Mouse (Mus musculus): Measurements from ENCODE around the gene Ssr1. TPM values are rescaled to one million over a fixed set of nuclear protein-coding genes. Genes with fewer than 3 reads are reported as not detected.
A peak's percentile ranks its signal among the peaks of the same experiment; 100 is the strongest.

Gene Ssr1
- polyA plus RNA-seq, 1 experiment from 2014 or later, result 66.5 TPM

- Histone ChIP-seq H3K27me3 (replicated peaks; ENCODE audit: control insufficient read depth, insufficient read depth, low read length) (no peaks in the 10 kb centered on the region), H3K27ac (ENCODE audit: low read depth, low read length) (no peak overlapping the region), H3K4me2 (ENCODE audit: low read length) (no peak overlapping the region), H3K9me3 (ENCODE audit: control insufficient read depth, low read length) (no peaks in the 10 kb centered on the region), H3K36me3 (ENCODE audit: control insufficient read depth, insufficient read depth, low read length) (no peaks in the 10 kb centered on the region), H3K9ac (ENCODE audit: low read depth, low read length) (no peak overlapping the region), H3K4me1 (ENCODE audit: control insufficient read depth, insufficient read depth, low read depth, low read length) (peaks cover 5% of the 10 kb centered on the region), H3K4me3 (ENCODE audit: low read length) (no peak overlapping the region)
- 49% methylated on average over 8 of the region's 8 CpGs for WGBS
- ATAC-seq, result no peak
Measured at GRCm38 (mm10) chr13:37969988-37970387, 24.0 kb downstream of the Ssr1 start.

GRCm38 (mm10) chr13:37969337-37969736, 24.7 kb downstream of the Ssr1 start:
- ATAC-seq, result peak; percentile 55; the same call in 1 of the 2 replicates
- H3K36me3 ChIP-seq (ENCODE audit: control insufficient read depth, insufficient read depth, low read length), result no peaks in the 10 kb centered on the region
- peak overlapping the region; percentile 30 for H3K4me2 ChIP-seq (ENCODE audit: low read length)
- no peaks in the 10 kb centered on the region for H3K9me3 ChIP-seq (ENCODE audit: control insufficient read depth, low read length)
- H3K27me3 ChIP-seq (replicated peaks; ENCODE audit: control insufficient read depth, insufficient read depth, low read length), result no peaks in the 10 kb centered on the region
- H3K4me1 ChIP-seq (ENCODE audit: control insufficient read depth, insufficient read depth, low read depth, low read length), result peaks cover 9% of the 10 kb centered on the region
- no peak overlapping the region for H3K4me3 ChIP-seq (ENCODE audit: low read length)
- 8% methylated on average over 14 of the region's 14 CpGs for WGBS
- H3K9ac ChIP-seq (ENCODE audit: low read depth, low read length), result no peak overlapping the region
- no peak overlapping the region for H3K27ac ChIP-seq (ENCODE audit: low read depth, low read length)

- Histone ChIP-seq H3K4me1 (ENCODE audit: control insufficient read depth, insufficient read depth, low read depth, low read length) (peaks cover 11% of the 10 kb centered on the region), H3K27me3 (replicated peaks; ENCODE audit: control insufficient read depth, insufficient read depth, low read length) (no peaks in the 10 kb centered on the region), H3K36me3 (ENCODE audit: control insufficient read depth, insufficient read depth, low read length) (no peaks in the 10 kb centered on the region), H3K27ac (ENCODE audit: low read depth, low read length) (no peak overlapping the region), H3K9me3 (ENCODE audit: control insufficient read depth, low read length) (no peaks in the 10 kb centered on the region), H3K9ac (ENCODE audit: low read depth, low read length) (peak overlapping the region; percentile 41; the same call in 1 of the 2 replicates), H3K4me3 (ENCODE audit: low read length) (no peak overlapping the region), H3K4me2 (ENCODE audit: low read length) (peak overlapping the region; percentile 25)
- 48% methylated on average over 10 of the region's 10 CpGs for WGBS
- ATAC-seq, result no peak
Measured at GRCm38 (mm10) chr13:37967565-37967964, 26.5 kb downstream of the Ssr1 start.

- no peak overlapping the region for H3K4me3 ChIP-seq (ENCODE audit: low read length)
- no peak overlapping the region for H3K27ac ChIP-seq (ENCODE audit: low read depth, low read length)
- ATAC-seq, result no peak
- no peaks in the 10 kb centered on the region for H3K9me3 ChIP-seq (ENCODE audit: control insufficient read depth, low read length)
- H3K4me2 ChIP-seq (ENCODE audit: low read length), result peak overlapping the region; percentile 25
- H3K9ac ChIP-seq (ENCODE audit: low read depth, low read length), result peak overlapping the region; percentile 41; the same call in 1 of the 2 replicates
- 29% methylated on average over 12 of the region's 12 CpGs for WGBS
- H3K27me3 ChIP-seq (replicated peaks; ENCODE audit: control insufficient read depth, insufficient read depth, low read length), result no peaks in the 10 kb centered on the region
- no peaks in the 10 kb centered on the region for H3K36me3 ChIP-seq (ENCODE audit: control insufficient read depth, insufficient read depth, low read length)
- peaks cover 11% of the 10 kb centered on the region for H3K4me1 ChIP-seq (ENCODE audit: control insufficient read depth, insufficient read depth, low read depth, low read length)
Measured at GRCm38 (mm10) chr13:37967052-37967437, 27.0 kb downstream of the Ssr1 start.

- no peak for ATAC-seq
- no peak overlapping the region for H3K4me3 ChIP-seq (ENCODE audit: low read length)
- no peaks in the 10 kb centered on the region for H3K27me3 ChIP-seq (replicated peaks; ENCODE audit: control insufficient read depth, insufficient read depth, low read length)
- no peaks in the 10 kb centered on the region for H3K36me3 ChIP-seq (ENCODE audit: control insufficient read depth, insufficient read depth, low read length)
- H3K4me1 ChIP-seq (ENCODE audit: control insufficient read depth, insufficient read depth, low read depth, low read length), result peaks cover 11% of the 10 kb centered on the region
- H3K9me3 ChIP-seq (ENCODE audit: control insufficient read depth, low read length), result no peaks in the 10 kb centered on the region
- 78% methylated on average over 15 of the region's 15 CpGs for WGBS
- no peak overlapping the region for H3K27ac ChIP-seq (ENCODE audit: low read depth, low read length)
- H3K9ac ChIP-seq (ENCODE audit: low read depth, low read length), result no peak overlapping the region
- H3K4me2 ChIP-seq (ENCODE audit: low read length), result no peak overlapping the region
Measured at GRCm38 (mm10) chr13:37966256-37967051, 27.6 kb downstream of the Ssr1 start.

GRCm38 (mm10) chr13:37965126-37965914, 28.7 kb downstream of the Ssr1 start:
- 36% methylated on average over 17 of the region's 17 CpGs for WGBS
- H3K27me3 ChIP-seq (replicated peaks; ENCODE audit: control insufficient read depth, insufficient read depth, low read length), result no peaks in the 10 kb centered on the region
- ATAC-seq, result 0 out of 2 replicates have a peak, but pooled peaks have one; percentile 21

GRCm38 (mm10) chr13:37964128-37965087, 29.6 kb downstream of the Ssr1 start:
- Histone ChIP-seq H3K36me3 (ENCODE audit: control insufficient read depth, insufficient read depth, low read length) (no peaks in the 10 kb centered on the region), H3K4me2 (ENCODE audit: low read length) (peak overlapping the region; percentile 46), H3K9me3 (ENCODE audit: control insufficient read depth, low read length) (no peaks in the 10 kb centered on the region), H3K27ac (ENCODE audit: low read depth, low read length) (no peak overlapping the region), H3K27me3 (replicated peaks; ENCODE audit: control insufficient read depth, insufficient read depth, low read length) (no peaks in the 10 kb centered on the region), H3K4me3 (ENCODE audit: low read length) (no peak overlapping the region; the same call in 1 of the 2 replicates), H3K4me1 (ENCODE audit: control insufficient read depth, insufficient read depth, low read depth, low read length) (peaks cover 11% of the 10 kb centered on the region), H3K9ac (ENCODE audit: low read depth, low read length) (no peak overlapping the region; the same call in 1 of the 2 replicates)
- no peak for ATAC-seq
- 35% methylated on average over 20 of the region's 20 CpGs for WGBS

More at GRCm38 (mm10) chr13:37965126-37965914, 28.7 kb downstream of the Ssr1 start:
- Histone ChIP-seq H3K36me3 (ENCODE audit: control insufficient read depth, insufficient read depth, low read length) (no peaks in the 10 kb centered on the region), H3K9me3 (ENCODE audit: control insufficient read depth, low read length) (no peaks in the 10 kb centered on the region), H3K9ac (ENCODE audit: low read depth, low read length) (no peak overlapping the region), H3K4me2 (ENCODE audit: low read length) (no peak overlapping the region), H3K4me3 (ENCODE audit: low read length) (no peak overlapping the region), H3K4me1 (ENCODE audit: control insufficient read depth, insufficient read depth, low read depth, low read length) (peaks cover 11% of the 10 kb centered on the region), H3K27ac (ENCODE audit: low read depth, low read length) (no peak overlapping the region)

- Histone ChIP-seq H3K27me3 (replicated peaks; ENCODE audit: control insufficient read depth, insufficient read depth, low read length) (no peaks in the 10 kb centered on the region), H3K27ac (ENCODE audit: low read depth, low read length) (no peak overlapping the region), H3K4me1 (ENCODE audit: control insufficient read depth, insufficient read depth, low read depth, low read length) (peaks cover 11% of the 10 kb centered on the region), H3K9ac (ENCODE audit: low read depth, low read length) (peak overlapping the region; percentile 9; the same call in 1 of the 2 replicates), H3K9me3 (ENCODE audit: control insufficient read depth, low read length) (no peaks in the 10 kb centered on the region), H3K4me3 (ENCODE audit: low read length) (peak overlapping the region; percentile 31), H3K4me2 (ENCODE audit: low read length) (peak overlapping the region; percentile 46), H3K36me3 (ENCODE audit: control insufficient read depth, insufficient read depth, low read length) (no peaks in the 10 kb centered on the region)
- WGBS, result under 1% methylated on average over 12 of the region's 12 CpGs
- peak; percentile 43; the same call in 1 of the 2 replicates for ATAC-seq
Measured at GRCm38 (mm10) chr13:37963354-37964007, 30.5 kb downstream of the Ssr1 start.

Measured in hindbrain, embryonic 16.5 days (tissue).